Mouse (Mus musculus) mouse embryonic stem cell (cell line): ENCODE measurements around the gene Mtss1l.
"Not testable (repeated sequence)": the region's sequence is repeated elsewhere in the genome, so short reads cannot be mapped to it uniquely, and the experiment has no call there.

Experiments
- in situ Hi-C, 2 experiments: fragments of 300-500 bp; cut with MboI; formaldehyde crosslinking; loops; 1 replicate in 1 of 2; 3 replicates in 1 of 2; pipeline ENCODE4 v1.14.3; 2019 to 2020; ENCODE audit warnings: low sequenced_read_pairs in 2 of 2, low pct_unique_long_range_greater_than_20kb in 1 of 2, mixed read lengths in 1 of 2; ENCODE audit not compliant: unreplicated experiment in 1 of 2

Gene Mtss1l

DNA sequence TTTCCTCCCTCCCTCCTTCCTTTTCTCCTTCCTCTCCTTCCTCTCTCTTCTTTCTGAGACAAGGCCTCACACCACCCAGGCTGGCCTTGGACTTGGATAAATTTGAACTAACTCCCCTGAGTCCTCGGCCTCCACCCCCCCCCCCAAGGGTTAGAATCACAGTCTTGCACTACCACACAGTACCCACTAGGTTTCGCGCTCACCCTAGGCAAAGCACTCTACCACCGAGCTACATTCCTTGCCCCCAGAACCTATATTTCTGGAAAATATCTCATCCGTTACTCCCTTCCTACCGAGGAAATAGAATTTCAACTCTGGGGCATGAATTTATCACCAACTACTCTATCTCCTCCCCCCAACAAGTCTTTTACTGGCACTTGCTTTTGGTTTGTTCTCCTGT is 40.7 kb downstream of the Mtss1l start:
- in situ Hi-C loops: no loop called here

DNA sequence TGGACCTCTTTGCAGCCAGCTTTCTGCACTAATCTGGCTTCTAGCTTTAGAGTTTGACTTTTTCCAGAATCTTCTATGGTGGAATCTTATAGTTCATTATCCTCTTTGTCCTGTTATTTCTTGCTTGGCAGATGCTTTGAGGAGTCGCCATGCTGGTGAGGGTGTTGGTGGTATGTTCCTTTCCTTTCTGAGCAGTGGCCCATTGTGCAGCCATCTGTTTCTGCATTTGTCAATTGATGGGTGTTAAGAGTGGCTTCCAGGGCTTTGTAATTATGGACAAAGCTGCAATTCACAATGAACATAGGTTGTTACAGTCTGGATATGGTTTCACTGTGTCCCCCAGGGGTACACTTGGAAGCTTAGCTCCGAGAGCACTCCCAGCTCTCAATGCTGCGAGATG is 43.4 kb downstream of the Mtss1l start:
- in situ Hi-C loops: no loop called here

DNA sequence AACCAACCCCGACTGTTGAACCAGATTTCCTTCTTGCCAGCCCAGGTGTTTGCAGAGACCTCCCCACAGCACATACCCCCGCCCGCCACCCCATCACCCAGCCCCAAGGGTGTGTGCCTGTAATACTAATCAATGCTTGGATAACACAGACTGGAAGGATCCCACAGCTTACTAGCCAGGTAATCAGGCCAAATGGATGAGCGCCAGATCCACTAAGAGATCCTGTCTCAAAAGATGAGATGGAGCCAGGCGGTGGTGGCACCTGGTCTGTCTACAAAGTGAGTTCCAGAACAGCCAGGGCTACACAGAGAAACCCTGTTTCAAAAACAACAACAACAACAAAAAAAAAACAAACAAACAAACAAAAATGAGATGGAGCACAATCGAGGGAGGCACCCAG is 46.0 kb downstream of the Mtss1l start:
- in situ Hi-C loops: no loop called here

DNA sequence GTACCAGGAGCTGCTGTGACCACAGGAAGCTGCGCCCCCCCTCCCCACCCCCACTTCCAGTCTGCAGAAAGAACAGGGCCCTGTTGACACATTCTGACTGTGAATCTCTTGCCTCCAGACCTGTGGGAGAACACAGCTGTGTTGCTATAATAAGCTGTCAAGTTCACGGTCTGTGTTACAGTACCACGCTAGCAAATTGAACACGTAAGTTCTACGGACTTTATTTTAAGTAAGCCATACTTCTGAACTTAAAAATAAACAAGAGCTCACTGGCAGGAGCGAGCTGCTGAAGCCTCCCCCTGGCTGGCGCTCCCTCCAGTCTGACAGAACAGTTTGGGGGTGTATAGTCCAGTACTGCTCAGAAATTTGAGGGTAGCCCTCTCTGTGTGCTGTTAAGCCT is 51.2 kb downstream of the Mtss1l start:
- in situ Hi-C loops: no loop called here

DNA sequence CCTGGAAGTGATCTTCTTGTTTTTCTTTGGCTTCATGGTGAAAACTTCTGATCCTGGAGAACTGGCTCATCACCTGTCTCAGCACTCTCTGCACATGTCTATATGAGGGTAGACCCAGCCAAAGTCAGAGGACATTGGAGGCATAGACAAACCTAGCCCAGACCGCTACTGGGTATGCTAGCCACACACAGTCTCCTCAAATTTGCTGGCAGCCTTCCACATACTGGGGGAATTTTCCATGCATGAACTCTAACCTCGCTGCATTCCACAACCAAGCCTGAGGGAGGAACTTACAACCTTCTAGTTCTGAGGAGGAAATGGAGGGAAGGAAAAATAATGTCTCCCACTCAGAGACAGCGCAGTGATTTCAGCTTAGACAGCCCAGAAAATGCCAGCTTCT is 52.8 kb downstream of the Mtss1l start:
- in situ Hi-C loops: no loop called here

DNA sequence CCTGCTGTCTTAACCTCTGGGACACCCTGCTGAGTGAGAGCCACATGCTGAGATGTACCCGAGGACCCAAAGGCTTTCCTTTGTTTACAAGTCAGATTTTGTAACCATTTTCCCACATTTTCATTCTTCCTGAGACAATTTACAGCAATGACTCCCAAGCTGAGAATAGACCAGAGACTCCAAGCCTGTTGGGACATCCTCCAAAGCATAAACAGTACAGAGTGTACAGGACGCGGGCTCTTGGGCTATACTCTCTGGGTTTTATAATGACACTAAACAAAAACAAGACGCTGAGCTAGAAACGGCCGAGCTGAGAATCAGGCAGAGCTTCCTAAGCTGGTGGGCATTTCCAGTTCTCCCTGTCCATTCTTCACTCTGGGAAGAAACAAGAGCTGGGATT is 53.4 kb downstream of the Mtss1l start:
- in situ Hi-C loops: no loop called here

DNA sequence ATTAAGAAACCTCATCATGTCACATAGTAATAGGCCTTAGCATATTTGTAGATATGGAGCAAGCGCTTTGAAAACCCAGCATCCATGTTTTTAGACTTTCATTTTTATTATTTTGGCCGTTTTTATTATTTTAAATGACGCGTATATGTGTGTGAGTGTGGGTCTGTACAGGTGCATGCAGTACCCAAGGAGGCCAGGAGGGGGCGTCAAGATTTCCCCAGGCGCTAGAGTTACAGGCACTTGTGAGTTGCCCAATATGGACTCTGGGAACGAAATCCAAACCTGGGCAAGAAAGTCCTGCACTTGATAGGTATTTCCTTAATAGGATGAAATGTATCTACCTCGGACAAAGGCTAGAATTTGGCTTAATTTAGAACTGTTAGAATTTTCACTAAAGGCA is 54.0 kb downstream of the Mtss1l start:
- in situ Hi-C loops: no loop called here

DNA sequence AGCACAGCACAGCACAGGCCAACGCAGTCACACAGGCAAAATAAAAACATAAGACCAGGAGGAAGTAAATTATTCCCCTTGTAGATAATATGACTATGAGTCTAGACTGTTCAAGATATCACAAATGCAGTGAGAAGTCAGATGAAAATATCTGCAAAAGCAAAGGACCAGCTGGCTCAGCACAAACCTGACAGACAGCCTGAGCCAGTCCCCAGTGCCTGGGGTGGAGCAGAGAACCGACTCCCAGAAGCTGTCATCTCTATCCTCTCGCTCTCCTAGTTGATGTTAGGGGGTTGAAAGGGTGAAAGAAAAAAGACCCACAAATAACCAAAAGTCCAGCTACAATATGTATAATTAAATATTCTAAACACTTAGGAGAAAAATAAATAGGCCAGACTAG is 54.4 kb downstream of the Mtss1l start:
- in situ Hi-C loops: no loop called here

DNA sequence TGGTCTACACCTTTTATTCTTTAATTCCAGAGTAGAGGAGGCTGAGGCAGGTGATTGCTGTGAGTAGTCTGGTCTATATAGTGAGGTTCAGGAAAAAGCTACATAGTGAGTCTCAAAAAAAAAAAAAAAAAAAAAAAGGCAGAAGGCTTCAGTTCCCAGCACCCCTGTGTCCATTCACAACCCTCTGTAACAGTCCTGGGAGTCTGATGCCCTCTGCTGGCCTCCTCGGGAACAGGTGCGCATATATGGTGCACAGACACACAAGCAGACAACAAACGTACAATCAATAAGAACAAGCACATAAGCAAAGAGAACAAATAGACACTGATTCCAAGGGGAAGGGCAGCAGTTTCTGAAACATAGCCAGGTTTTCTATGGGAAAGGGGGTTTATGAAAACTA is 55.1 kb downstream of the Mtss1l start:
- in situ Hi-C loops: no loop called here

DNA sequence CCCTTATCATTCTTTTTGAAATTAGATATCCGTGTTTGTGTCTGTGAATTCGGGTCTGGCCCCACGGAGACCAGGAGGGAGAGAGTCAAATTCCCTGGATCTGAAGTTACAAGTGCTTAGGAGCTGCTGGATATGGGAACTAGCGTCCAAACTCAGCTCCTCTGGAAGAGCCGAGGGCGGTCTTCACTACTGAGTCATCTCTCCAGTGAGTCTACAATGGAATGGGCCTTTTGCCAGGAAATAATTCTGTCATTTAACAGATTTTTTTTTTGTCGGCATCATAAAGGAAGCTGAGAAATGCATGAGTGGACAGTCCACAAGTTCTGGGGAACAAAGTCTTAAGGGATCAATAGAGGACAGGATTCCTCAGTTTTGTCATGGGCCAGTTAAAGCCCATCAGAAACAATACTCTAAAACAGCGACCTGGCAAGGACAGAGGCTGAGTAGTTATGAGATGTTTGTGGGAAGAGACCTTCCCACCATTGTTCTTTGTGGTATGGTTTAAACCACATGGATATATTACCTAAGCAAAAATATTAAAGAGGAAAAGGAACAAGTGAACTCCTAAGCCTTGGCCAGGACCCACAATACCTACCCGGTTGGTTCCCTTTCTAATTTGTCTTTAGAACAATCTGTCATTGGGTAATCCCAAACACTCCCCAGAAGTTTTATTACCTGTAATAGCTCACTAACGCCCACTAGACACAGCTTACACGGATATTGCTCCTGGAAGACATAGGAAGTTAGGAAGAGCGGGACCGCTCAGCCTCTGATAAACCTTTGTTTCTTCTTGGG is 58.8 kb downstream of the Mtss1l start:
- in situ Hi-C loops: no loop called here

DNA sequence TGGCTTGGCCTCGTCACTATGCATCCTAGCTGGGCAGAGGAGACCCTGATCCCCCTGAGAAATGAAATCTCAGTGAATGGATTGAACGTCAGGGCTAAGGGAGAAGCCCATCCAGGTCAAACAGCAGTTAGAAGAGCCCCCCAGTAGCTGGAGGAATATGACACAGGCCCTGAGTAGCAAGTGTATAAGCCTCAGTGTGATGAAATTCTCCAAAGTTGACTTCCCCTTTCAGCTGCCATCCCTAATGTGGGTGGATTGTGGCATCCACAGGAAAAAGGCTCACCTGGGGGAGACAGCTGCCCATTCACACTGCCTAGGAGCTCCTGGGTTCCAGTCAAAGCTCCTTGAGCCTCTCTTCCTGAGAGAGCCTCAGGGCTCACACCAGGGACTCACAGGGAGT is 64.1 kb downstream of the Mtss1l start:
- in situ Hi-C loops: no loop called here

DNA sequence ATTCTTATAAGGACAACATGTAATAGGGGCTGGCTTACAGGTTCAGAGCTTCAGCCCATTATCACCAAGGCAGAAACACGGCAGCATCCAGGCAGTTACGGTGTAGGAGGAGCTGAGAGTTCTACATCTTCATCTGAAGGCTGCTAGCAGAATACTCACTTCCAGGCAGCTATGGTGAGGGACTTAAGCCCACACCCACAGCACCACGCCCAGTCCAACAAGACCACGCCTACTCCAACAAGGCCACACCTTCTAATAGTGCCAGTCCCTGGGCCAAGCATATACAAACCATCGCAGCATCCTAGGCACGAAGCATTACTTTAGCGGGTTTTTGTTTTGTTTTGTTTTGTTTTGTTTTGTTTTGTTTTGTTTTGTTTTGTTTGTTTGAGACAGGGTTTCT is 65.2 kb downstream of the Mtss1l start:
- in situ Hi-C loops: not testable (repeated sequence)

DNA sequence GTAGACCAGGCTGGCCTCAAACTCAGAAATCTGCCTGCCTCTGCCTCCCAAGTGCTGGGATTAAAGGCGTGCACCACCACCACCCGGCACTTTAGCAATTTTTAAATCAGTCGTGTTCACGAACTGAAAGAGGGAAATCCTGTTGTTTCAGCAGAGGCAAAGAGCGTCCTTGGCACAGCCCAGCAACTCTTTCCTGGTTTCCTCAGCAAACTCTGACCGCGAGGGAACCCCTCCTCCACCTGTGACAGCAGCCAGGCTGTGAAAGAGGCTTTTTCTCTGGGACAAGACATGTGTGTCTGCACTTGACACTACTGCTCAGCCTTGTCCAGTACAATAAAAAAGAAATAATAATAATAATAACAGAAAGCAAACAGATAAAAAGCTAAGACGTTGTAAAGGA is 65.7 kb downstream of the Mtss1l start:
- in situ Hi-C loops: no loop called here

DNA sequence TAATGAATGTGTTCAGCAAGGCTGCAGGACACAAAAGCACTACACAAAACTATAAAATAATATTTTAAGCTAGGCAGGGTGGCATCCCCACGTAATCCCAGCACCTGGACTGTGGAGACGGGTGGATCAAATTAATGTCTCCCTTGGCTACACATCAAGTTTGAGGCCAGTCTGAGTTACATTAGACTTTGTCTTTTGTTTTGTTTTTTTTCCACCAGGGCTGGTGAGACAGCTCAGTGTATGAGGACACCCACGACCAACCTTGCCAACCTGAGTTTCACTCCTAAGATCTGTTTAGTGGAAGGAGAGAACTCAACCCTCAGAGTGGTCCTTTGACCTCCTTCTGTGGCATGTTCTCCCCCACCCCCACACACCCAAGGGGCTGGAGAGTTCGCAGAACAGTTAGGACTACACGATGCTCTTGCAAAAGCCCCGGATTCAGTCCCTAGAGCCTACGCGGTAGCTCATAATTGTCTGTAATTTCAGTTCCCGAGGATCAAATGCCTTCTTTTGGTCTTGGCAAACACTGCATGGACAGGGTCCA is 66.2 kb downstream of the Mtss1l start:
- in situ Hi-C loops: no loop called here

DNA sequence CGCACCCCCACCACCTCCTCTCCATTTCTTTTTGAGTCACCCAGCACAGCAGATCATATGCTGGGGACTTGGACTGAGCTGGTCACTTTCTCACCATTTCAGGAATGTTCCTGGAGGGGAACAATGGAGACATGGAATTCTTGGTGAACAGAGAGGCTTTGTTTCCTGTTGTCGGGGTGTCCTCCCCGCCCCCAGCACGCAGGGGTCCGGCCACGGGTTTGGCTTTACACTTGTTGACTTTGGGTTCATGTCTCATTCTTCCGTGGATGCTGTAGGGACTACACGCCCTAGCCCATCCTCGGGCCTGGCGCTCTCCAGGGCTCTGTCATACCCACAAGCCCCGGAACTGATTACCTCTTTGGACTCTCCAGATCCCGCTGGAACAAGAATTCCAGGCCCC is 67.7 kb downstream of the Mtss1l start:
- in situ Hi-C loops: no loop called here

DNA sequence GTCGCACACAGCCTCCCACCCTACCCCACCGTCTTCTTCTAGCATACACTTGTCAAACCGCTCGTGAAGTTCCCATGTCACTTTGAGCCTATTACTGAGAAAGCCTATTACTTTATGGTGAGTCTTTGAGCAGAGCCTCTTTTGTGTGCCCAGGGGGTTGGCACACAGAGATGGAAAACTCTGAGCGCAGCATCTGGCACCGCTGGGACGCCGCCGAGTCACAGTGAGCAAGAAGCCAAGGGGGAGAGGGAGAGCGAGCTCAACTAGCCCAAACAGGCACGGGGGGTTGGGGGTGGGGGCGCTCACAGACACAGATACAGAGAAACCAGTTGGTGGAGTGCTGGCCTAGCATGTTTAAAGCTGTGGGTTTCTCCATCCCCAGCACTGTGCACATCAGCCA is 68.3 kb downstream of the Mtss1l start:
- in situ Hi-C loops: no loop called here

DNA sequence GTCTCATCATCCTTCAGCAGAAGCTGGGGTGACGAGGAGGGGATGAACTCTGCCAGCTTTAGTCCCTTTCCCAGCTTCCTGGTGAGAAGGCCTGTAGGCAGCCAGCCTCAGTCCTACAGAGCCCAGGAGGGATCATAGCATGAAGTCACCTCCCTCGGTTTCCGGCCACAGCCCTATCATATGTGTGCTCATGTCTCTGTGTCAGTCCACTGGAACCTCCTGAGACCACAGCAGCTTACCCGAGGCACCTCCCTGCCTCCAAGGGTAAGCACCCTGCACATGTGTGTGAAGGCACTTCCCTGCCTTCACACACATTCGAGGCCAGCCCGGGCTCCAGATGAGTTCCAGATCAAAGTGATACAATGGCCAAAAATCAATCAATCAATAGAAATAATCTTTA is 69.0 kb downstream of the Mtss1l start:
- in situ Hi-C loops: no loop called here
